Mouse (Mus musculus): Measurements from ENCODE around the gene Gm45785.

Gm45785 gene

DNA sequence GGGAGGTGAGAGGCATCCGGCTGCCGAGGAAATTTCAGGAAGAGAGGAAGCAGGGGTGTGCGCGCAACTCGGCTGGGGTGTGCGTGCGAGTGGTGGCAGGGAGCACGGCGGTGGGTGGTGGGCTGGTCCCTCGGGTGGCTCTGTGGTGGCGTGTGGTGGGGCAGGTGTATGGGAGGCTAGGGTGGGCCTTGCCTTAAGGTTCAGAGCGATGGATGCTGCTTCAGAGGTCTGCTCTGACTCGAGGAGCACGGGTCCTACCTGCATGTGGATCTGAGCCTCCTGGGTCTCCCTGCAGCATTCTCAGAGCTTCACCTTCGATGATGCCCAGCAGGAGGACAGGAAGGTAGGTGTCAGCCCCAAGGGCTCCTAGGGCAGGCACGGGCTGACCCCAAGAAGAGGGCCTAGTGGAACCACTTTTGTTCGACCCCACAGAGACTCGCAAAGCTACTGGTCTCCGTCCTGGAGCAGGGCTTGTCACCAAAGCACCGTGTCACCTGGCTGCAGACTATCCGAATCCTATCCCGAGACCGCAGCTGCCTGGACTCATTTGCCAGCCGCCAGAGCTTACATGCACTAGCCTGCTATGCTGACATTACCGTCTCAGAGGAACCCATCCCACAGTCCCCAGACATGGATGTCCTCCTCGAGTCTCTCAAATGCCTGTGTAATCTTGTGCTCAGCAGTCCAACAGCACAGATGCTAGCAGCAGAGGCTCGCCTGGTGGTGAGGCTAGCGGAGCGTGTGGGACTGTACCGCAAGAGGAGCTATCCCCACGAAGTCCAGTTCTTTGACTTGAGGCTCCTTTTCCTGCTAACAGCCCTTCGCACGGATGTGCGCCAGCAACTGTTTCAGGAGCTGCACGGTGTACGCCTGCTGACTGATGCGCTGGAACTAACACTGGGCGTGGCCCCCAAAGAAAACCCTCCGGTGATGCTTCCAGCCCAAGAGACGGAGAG, 1.7 kb upstream of the Gm45785 start, which contains the start of gene Bet1l:
Gene Bet1l, minus strand, starts transcription at position 28 of the 956 bp plus-strand sequence.
- DNase-seq (ENCODE audit: low spot score in 2 of 2) = no peak

DNA sequence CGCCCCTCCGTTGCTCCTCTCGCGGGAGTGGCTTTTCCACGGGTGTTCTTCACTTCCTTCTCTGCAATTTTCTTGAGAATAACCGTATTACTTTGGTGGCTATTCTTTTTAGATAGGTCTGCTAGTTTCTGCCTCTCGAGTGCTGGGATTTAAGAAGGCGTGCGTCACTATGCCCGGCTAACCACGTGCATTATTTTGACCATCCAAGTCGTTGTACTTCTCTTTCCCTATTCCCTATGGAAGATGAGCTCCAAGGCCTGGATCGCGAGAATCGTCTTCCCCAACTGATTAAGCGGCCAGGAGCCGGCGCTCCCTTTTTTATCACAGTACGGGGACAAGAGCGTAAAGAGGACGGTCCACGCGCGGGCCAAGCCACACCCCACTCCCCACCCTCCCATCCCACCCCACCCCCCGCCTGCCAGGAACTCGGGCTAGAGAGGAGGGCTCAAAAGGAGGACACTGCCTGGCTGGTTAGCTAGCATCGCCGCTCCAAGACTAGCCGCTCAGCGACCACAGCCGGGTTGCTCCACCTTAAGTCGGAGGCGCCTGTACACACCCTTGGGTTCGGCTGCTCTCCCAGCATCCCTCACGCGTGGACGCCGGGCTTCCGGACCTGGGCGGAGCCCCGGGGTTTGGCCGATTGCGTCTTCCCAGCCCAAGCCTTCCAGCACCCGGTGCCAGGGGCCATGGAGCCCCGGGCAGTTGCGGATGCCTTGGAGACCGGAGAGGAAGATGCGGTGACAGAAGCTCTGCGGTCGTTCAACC, 836 bp upstream of the Gm45785 start, which contains the start of gene Ric8a:
Gene Ric8a, plus strand, starts transcription at position 173 of the 765 bp plus-strand sequence.
- peak; percentile 90 to 92 for DNase-seq (ENCODE audit: low spot score in 2 of 2)

DNA sequence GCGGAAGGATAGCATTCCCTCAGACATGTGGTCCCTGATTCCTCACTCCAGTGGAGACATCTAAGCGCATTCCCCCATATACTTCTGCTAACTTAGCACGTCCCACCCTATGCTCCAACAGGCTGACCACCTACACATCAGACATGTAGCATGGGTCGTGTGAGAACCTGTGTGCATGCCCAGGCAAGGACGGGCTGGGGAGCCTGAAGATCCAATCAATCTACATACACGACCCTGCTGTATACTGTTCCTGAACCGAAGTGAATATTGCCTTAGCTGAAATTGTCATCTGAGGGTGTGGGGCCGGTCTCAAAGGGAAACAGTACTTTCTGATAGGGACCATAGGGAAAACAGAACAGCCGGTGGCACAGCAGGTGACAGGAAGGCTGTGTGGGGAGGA, 950 bp downstream of the Gm45785 start:
- DNase-seq (ENCODE audit: low spot score in 2 of 2) = no peak

DNA sequence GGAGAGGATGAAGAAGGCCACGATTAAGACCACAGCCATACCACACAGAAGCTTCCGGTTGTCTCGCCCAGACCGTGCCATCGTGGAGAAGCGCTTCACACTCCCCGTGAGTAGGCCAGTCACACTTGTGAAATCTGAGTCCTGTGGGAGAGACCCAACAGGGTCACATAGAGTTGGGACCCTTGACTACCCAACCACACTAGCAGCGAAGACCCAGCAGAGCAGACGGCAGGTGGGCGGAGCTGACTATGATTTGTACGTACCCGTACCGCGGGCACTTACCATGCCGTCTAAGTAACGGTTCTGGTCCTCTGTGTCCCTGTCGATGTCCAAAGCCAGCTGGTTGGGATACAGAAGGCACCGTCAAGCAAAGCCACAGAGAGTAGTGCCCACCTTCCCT, 1.6 kb downstream of the Gm45785 start:
- DNase-seq (ENCODE audit: low spot score in 2 of 2) = no peak

DNA sequence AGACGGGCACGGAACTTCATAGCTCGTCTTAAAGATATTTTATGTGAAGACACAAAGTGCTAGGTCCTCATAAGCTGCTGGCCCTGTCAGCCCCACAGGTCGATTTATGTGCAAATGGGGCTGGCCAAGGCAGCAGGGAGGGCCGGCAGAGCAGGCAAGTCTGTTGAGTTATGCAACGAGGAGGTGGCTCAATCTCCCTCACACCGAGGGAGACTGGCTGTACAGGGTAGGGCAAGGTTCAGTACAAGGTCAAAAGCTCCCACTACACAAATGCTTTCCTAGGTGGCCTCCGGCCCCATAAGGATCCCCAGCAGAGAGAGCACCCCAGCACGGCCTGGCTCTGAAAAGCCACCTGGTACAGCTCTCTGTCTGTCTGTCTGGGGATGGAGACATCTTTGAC, 2.7 kb downstream of the Gm45785 start:
- no peak for DNase-seq (ENCODE audit: low spot score in 2 of 2)

DNA sequence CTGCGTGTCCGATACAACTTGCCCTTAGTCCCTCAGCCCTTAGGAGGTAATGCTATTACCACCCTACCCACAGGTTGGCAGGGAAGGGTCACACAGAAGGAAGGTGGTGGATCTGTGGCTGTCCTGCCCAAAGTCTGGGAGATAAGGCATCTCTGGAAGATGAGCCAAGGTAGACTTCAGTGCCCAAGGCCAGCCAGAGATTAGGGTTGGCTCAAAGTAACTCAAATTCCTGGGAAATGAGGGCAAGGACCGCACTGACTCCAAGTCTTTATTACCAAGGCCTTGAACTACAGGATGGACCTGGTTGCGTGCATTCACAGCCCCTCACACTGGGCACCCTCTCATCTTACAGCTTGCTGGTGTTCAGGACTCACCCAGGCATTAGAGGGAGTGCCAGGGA, 4.2 kb downstream of the Gm45785 start:
- DNase-seq (ENCODE audit: low spot score in 2 of 2) = no peak

DNA sequence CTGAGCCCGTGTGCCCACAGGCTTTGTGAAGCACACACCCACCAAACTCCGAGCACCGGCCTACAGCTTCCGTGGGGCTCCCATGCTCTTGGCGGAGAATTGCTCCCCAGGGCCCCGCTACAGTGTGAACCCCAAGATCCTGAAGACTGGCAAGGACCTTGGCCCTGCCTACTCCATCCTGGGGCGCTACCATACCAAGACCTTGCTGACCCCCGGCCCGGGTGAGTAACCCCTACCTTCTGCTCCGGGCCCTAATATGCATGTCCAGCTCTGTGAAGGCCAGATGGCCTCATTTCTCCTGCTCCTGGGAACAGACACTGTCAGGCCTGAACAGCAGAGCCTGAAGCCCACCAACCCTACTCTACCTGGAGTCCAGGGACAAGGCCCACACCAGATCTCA, 7.5 kb downstream of the Gm45785 start:
- no peak for DNase-seq (ENCODE audit: low spot score in 2 of 2)

DNA sequence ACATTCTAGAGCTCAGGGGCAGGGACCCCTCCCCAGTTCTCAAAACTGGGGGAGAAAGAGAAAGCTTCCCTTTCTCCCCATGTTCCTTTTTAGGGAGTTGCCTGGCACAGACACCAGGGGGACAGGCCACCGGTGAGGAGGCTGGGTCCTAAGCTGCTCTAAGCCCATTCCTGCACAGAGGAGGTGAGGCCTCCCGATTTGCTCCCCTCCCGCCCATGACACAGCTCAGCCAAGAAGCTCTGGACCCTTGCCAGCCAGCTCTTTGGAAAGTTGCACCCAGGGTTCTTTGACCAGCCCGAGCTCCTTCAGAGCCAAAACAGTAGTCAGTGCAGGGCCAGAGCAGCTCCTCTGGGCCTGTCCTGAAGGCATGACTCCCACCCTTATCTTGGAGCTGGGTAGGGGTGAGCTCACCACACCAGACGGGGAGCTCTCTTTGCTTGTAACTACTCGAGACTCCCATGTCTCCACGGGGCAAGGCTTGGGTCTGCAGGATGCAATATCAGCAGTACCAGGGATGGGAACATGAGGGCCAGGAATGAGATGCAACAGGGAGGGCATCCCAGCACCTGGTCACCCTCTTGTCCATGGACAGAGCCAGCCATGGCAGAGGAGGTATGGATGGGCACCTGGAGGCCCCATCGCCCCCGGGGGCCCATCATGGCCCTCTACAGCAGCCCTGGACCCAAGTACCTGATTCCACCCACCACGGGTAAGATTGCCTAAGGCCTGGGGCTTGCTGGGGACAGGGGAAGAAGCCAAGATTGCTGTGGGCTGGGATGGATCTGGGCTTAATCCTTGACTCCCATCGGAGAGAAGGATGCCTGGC, 8.2 kb downstream of the Gm45785 start, which contains the start of gene Odf3:
Gene Odf3, plus strand, starts transcription at position 51 of the 826 bp plus-strand sequence.
- peak; percentile 60 to 70 for DNase-seq (ENCODE audit: low spot score in 2 of 2)

DNA sequence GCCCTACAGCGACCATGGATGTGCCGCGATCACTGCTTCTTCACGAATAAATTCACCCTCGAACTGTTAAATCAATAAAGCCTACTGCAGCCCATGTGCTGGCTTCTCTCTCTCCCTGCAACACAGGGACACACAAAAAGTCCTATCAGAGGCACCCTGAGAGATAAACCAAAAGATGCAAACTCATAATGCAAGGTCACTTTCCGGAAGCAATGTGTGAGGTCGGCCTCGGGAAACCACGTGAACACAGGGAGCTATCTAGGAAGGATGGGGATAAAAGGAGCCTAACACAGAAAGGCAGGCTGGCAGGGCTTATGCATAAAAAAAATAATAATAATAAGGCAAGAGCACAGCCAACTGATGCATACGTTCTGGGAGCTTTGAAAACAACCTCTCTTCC, 9.5 kb downstream of the Gm45785 start:
- DNase-seq (ENCODE audit: low spot score in 2 of 2) = no peak

DNA sequence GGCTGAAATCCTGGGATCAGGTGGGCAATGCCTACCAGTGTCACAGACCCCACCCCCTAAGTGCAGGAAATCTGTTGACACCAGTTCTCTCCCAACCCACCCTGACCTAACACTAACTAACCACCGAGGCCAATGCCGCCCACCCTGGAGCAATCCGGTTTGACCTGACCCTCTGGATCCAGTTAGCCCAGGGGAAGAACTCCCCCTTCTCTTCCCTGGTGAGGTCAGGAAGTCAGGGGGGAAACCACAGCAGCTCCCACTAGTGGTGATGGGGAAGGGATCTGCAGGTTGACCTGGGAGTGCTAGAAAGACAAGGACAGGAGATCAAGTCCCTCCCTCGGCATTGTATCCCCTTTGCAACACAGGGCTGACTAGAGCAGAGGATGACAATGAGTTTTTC, 10.4 kb downstream of the Gm45785 start:
- DNase-seq (ENCODE audit: low spot score in 2 of 2) = no peak

DNA sequence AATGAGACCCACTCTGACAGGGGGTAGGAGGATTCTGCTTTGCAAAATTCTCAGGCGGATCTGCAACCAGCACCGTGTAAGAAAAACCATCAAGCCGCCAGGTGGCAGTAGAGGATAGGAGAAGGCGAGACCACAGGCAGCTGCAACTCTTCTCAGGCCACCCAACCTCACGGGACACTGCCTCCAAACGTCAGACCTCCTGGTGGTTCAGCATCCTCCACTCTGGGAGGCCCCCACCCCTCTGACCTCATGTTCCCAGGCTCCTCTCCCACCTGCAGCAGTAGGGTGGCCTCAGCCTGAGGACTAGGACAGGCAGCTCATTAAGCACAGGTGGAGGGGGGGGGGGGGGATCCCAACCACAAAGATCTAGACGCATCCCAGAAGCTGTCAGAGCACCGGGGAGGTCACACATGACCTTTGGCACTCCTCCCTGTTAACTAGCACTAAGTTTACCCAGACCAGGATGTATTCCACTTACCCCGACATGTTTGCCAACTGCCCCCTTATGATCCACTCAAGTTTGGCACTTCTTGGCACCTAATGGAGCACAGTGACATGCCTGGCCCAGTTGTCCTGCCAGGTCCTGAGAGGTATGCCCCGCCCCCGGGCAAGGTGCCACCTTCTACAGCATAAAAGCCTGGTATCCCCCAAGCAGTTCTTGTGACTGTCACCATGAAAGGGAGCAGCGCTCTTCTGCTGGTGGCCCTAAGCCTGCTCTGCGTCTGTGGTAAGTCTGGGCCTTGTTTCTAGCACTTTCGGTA, 11.0 kb downstream of the Gm45785 start, which contains the start of gene Scgb1c1:
Gene Scgb1c1, plus strand, starts transcription at position 643 of the 761 bp plus-strand sequence.
- DNase-seq (ENCODE audit: low spot score in 2 of 2) = peak; percentile 86 to 94

DNA sequence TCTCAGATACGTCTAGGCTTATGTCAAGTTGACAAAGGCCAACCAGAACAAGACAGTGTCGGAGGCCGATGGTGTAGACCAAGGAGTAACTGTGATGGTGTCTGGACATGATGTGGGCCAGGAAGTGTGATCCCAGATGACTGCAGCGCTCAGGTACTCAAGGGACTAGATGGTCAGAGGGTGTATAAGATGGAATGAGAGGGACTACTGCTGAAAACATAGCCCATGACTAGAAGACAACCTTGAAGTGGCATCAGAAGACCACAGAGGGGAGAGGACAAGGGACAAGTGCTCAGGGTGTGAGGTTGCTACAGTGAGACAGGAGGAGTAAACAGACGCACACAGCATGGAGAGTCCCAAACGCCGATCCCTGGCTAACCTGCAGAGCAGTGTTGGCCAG, 12.3 kb downstream of the Gm45785 start:
- no peak for DNase-seq (ENCODE audit: low spot score in 2 of 2)

DNA sequence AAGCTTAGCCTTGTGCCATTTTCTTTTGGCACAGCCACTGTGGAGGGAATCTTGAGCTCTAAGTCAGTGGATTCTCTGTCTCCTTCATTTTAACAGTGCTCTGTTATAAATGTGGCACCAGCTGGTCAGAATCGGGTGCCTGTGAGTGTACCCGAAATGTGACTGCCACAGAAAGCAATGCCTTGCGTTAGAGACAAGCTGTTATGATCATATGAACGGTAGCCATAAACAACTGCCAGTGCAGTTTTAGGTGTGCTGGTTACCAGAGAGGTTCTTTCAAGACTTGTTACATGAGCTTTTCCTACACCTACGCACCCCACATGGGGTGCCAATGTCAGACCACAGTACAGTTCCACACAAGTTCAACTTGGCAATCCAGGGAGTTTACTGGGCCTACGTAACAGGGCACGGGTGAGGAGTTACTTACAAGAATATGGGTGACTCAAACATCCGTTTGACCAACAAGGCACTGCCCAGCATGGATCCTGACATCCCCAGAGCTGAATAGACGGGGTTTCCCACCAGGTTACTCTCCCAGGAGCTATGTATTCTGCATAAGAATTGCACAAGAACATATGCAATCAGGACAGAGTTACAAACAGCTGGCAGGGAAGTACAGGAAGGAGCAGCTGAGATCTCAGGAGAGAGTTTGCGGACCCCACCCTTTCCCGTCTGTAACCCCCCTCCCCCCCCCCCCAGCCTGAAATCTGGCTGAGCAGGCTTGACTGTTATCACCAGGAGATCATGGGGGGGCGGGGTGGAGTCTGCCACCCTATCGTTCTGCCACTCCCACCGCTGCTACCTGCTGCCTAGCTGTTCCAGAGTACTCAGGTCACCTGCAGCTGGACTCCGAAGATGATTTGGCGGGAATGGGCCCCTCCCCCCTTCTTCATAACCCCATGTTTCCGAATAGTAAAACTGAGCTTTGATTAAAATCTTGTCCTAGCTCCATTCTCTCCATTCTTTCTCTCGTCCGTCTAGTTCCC, 15.1 kb downstream of the Gm45785 start:
- DNase-seq (ENCODE audit: low spot score in 2 of 2) = no peak

DNA sequence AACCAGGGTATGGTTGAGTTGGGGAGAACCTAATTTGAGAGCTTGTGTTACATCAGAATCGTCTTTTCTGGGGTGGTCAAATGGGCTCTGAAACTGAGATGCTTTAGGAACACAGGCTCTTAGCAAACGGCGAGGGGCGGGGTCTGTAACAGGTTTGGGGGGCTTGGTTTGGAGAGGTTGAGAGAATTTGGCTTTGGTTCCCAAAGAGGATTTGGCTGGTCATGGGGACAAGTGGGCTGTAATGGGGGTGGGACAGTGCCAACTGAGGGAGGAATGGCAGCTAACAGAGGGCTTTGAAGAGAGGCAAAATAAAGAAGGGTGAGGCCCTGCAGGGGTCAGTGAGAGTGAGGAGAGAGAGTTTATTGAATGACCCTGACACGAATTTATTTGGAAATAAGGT, 16.6 kb downstream of the Gm45785 start:
- peak in 1 of 2 experiments; percentile 22 for DNase-seq (ENCODE audit: low spot score in 2 of 2)

DNA sequence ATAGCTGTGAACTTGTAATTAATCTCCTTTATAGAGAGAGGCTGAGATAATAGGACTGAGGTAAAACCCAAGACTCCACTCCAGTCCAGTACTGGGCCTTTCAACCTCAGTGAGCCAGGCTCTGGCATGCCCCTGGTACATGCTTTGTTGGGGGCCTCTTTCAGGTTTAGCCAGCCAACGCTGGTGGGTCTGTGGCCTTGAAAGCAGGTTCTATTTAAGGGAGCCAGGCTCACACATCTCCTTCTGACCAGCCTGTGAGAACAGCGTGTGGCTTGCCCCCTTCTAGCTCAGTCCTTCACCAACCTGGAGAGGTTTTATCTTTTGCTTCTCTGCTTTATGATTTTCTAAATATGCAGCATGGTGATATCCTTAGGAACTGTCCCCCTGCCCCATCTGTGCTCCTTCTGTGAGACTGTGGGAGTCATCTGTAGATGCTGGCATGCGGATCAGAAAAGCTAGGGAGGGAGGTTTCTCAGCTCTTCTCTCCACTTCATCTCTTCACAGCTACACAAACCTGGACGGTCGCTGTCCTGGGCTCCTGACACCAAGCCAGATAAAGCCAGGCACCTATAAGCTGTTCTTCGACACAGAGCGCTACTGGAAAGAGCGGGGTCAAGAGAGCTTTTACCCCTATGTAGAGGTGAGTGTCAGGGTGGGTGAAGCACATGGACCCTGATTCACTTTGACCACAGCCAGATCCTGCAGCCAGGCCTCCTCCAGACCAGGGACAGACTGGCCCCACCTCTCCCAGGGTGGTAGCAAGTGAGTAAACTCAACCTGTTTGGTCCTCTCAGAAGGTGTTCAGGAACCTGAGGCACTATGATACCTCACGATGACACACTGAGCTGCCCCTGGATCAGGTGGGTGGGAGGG, 19.7 kb downstream of the Gm45785 start:
- peak; percentile 59 to 82 for DNase-seq (ENCODE audit: low spot score in 2 of 2)

DNA sequence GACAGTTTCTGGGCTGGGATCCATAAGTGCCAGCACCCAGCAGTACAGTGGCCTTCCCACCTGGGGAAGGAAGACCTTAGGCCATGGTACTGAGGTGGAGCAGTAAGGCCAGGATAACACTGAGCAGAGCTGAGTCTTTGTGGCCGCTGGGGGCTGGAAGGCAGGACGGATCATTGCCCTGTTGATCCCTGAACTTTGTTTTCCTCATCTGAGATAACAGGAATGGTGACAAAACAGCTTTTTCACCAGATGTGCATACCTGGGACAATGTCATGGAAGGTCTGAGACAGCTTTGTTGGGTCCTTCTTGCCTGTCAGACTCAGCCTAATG, 20.4 kb downstream of the Gm45785 start:
- DNase-seq (ENCODE audit: low spot score in 2 of 2) = no peak

DNA sequence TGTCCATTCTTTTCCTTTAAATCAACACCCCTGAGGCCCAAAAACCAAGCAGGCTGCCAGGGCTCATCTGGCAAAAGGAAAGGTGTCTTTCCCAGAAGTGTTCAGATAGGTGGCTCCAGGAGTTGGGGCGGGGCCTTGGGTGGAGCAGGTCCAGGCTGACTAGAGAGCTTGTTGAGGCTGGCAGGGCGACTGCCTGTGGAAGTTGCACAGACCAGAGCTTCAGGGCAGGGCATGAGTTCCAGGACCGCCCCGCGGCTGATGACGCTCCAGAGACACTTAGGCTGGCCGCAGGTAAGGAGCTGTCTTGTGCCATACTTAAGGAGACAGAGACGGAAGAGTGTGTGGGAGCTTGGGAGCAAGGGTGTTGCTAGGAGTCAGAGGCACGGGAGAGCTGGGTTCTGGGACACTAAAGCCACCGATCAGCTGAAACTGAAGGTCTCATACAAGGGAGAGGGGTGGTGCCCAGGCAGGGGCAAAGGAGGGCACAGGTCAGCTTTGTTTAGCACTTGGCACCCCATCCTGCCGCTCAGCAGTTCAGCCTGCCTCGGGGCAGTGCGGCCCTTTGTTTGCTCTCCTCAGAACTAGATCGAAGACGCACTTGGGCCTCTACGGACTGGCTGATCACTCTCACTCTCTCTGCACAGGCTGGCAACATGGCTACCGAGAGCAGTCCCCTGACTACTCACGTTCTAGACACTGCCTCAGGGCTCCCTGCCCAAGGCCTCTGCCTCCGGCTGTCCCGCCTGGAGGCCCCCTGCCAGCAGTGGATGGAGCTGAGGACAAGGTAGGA, 21.0 kb downstream of the Gm45785 start, which contains the start of gene Urah:
Gene Urah, plus strand, starts transcription at position 51 of the 790 bp plus-strand sequence.
- peak in 1 of 2 experiments; percentile 24 for DNase-seq (ENCODE audit: low spot score in 2 of 2)

DNA sequence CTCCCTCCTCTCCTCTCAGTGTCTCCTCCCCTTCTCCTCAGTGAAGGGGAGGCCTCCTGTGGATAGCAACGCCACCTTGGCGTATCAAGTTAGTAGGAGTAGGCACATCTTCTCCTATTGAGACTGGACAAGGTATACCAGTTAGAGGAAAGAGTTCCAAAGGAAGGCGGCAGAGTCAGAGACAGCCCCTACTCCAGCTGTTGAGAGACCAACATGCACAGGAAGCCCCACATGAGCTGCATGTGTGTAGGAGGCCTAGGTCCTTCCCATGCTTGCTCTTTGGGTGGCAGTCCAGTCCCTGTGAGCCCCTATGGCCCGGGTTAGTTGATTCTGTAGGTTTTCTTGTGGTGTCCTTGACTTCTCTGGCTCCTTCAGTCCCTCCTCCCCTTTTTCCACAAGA, 22.8 kb downstream of the Gm45785 start:
- DNase-seq (ENCODE audit: low spot score in 2 of 2) = peak in 1 of 2 experiments; percentile 17

Data from right cerebral cortex, postnatal 10 days (tissue).